Mouse (Mus musculus): ENCODE results near the gene Lcn2. TPM values are rescaled to one million over a fixed set of nuclear protein-coding genes. Genes with fewer than 3 reads are reported as not detected.
A peak's percentile ranks its signal among the peaks of the same experiment; 100 is the strongest.

Gene Lcn2
- polyA plus RNA-seq, 1 experiment from 2014 or later = 1.8 TPM

DNA sequence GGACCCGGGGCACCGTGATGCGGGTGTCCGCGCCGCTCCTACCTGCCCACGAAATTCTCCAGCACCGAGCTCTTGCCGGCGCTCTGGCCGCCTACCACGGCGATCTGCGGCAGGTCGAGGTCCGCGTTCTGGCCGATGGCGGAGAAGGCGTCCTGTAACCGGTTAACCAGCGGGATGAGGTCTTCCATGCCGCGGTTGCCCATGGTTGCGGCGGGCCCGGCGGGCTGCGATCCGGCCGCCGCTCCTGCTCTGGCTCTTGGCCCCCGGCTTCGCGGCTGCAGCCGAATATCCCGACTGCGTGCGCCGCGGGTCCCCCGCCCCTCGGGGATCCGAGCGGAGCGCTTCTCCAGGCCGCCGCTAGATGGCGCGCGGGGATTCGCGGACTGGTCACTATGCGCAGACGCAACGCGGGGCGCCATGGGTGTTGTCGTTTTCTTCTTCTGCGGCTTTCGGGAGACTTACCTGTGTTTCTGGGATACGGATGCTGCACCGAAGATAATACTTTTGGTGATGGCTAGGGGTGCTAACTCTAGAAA, 35.0 kb downstream of the Lcn2 start, which contains the start of gene Dnm1:
Gene Dnm1 (minus strand): TSS at position 332 of the 536 bp plus-strand sequence.
- peak within 1 kb of the TSS; percentile 96 for H3K4me2 ChIP-seq (ENCODE audit: low read depth, low read length)
- H3K27ac ChIP-seq (ENCODE audit: low read length) = no peak within 1 kb of the TSS
- H3K4me1 ChIP-seq (replicated peaks; ENCODE audit: control insufficient read depth, insufficient read depth, low read length) = peaks cover 11% of the 10 kb centered on the region
- H3K36me3 ChIP-seq (ENCODE audit: control insufficient read depth, insufficient read depth, low read length) = no peaks in the 10 kb centered on the region
- no peaks in the 10 kb centered on the region for H3K27me3 ChIP-seq (ENCODE audit: control insufficient read depth, insufficient read depth, low read depth, low read length)
- peak; percentile 84 for ATAC-seq (ENCODE audit: low read depth)
- no peaks in the 10 kb centered on the region for H3K9me3 ChIP-seq (ENCODE audit: control insufficient read depth, low read length)
- peak within 1 kb of the TSS; percentile 75 for H3K9ac ChIP-seq (ENCODE audit: low read length)
- peak within 1 kb of the TSS; percentile 66 for H3K4me3 ChIP-seq (ENCODE audit: low read length)
- WGBS = under 1% methylated on average over 59 of the region's 63 CpGs

GRCm38 (mm10) chr2:32352151-32353006, 35.7 kb downstream of the Lcn2 start, which contains the start of gene Ciz1:
TSS of gene Ciz1 (plus strand) at chr2:32352327.
- ATAC-seq (ENCODE audit: low read depth) = peak; percentile 37
- H3K27ac ChIP-seq (ENCODE audit: low read length) = no peak within 1 kb of the TSS

GRCm38 (mm10) chr2:32351471-32351961, 36.5 kb downstream of the Lcn2 start:
- peaks cover 11% of the 10 kb centered on the region for H3K4me1 ChIP-seq (replicated peaks; ENCODE audit: control insufficient read depth, insufficient read depth, low read length)
- H3K4me3 ChIP-seq (ENCODE audit: low read length) = no peak overlapping the region
- no peak overlapping the region for H3K9ac ChIP-seq (ENCODE audit: low read length)

More at GRCm38 (mm10) chr2:32352151-32353006, 35.7 kb downstream of the Lcn2 start, which contains the start of gene Ciz1:
- Histone ChIP-seq H3K4me1 (replicated peaks; ENCODE audit: control insufficient read depth, insufficient read depth, low read length) (peaks cover 11% of the 10 kb centered on the region), H3K27me3 (ENCODE audit: control insufficient read depth, insufficient read depth, low read depth, low read length) (no peaks in the 10 kb centered on the region), H3K4me3 (ENCODE audit: low read length) (peak within 1 kb of the TSS; percentile 66), H3K36me3 (ENCODE audit: control insufficient read depth, insufficient read depth, low read length) (no peaks in the 10 kb centered on the region), H3K4me2 (ENCODE audit: low read depth, low read length) (peak within 1 kb of the TSS; percentile 96), H3K9me3 (ENCODE audit: control insufficient read depth, low read length) (no peaks in the 10 kb centered on the region), H3K9ac (ENCODE audit: low read length) (peak within 1 kb of the TSS; percentile 75)
- WGBS = under 1% methylated on average over 41 of the region's 52 CpGs

DNA sequence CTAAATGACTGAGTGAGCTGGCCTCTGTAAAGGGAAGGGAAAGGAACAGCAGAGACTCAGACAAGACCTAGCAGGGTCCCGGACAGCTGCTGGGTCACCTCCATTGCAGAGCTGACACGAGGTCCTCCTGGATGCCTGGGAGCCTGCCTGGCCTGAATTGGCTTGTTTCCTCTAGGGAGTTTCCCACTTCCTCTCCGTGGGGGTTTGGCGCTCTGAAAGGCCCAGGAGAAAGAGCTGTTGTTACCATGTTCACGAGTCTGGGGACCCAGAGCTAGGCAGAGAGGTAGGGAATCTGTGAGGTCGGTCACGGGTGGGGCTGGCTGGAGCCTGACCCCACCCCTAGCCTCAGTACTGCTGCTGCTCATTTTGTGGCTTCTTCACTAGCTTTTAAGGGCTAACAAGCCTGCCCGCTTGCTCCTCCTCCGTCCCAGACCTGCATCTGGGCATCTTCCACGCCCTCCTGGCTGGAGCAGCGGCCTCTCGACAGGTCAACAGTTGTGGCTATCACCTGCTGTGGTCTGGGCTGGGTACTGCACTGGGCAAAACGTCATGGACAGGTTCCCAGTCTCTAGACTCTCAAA, 37.5 kb downstream of the Lcn2 start:
- 50% methylated on average over 13 of the region's 13 CpGs for WGBS
- no peak overlapping the region for H3K4me3 ChIP-seq (ENCODE audit: low read length)
- H3K27me3 ChIP-seq (ENCODE audit: control insufficient read depth, insufficient read depth, low read depth, low read length) = no peaks in the 10 kb centered on the region
- H3K9me3 ChIP-seq (ENCODE audit: control insufficient read depth, low read length) = no peaks in the 10 kb centered on the region
- H3K4me1 ChIP-seq (replicated peaks; ENCODE audit: control insufficient read depth, insufficient read depth, low read length) = peaks cover 11% of the 10 kb centered on the region
- no peak overlapping the region for H3K9ac ChIP-seq (ENCODE audit: low read length)
- no peaks in the 10 kb centered on the region for H3K36me3 ChIP-seq (ENCODE audit: control insufficient read depth, insufficient read depth, low read length)
- H3K27ac ChIP-seq (ENCODE audit: low read length) = no peak overlapping the region
- H3K4me2 ChIP-seq (ENCODE audit: low read depth, low read length) = no peak overlapping the region
- no peak for ATAC-seq (ENCODE audit: low read depth)

More at GRCm38 (mm10) chr2:32351471-32351961, 36.5 kb downstream of the Lcn2 start:
- H3K9me3 ChIP-seq (ENCODE audit: control insufficient read depth, low read length) = no peaks in the 10 kb centered on the region
- ATAC-seq (ENCODE audit: low read depth) = no peak
- no peak overlapping the region for H3K27ac ChIP-seq (ENCODE audit: low read length)
- no peaks in the 10 kb centered on the region for H3K36me3 ChIP-seq (ENCODE audit: control insufficient read depth, insufficient read depth, low read length)
- 52% methylated on average over 9 of the region's 9 CpGs for WGBS
- H3K27me3 ChIP-seq (ENCODE audit: control insufficient read depth, insufficient read depth, low read depth, low read length) = no peaks in the 10 kb centered on the region
- H3K4me2 ChIP-seq (ENCODE audit: low read depth, low read length) = peak overlapping the region; percentile 96

- no peak overlapping the region for H3K9ac ChIP-seq (ENCODE audit: low read length)
- no peaks in the 10 kb centered on the region for H3K27me3 ChIP-seq (ENCODE audit: control insufficient read depth, insufficient read depth, low read depth, low read length)
- peaks cover 11% of the 10 kb centered on the region for H3K4me1 ChIP-seq (replicated peaks; ENCODE audit: control insufficient read depth, insufficient read depth, low read length)
- H3K4me3 ChIP-seq (ENCODE audit: low read length) = no peak overlapping the region
- ATAC-seq (ENCODE audit: low read depth) = no peak
- no peaks in the 10 kb centered on the region for H3K9me3 ChIP-seq (ENCODE audit: control insufficient read depth, low read length)
- no peaks in the 10 kb centered on the region for H3K36me3 ChIP-seq (ENCODE audit: control insufficient read depth, insufficient read depth, low read length)
- 45% methylated on average over 8 of the region's 8 CpGs for WGBS
- no peak overlapping the region for H3K4me2 ChIP-seq (ENCODE audit: low read depth, low read length)
- H3K27ac ChIP-seq (ENCODE audit: low read length) = no peak overlapping the region
These were observed 38.3 kb downstream of the Lcn2 start for GRCm38 (mm10) chr2:32349625-32350255.

DNA sequence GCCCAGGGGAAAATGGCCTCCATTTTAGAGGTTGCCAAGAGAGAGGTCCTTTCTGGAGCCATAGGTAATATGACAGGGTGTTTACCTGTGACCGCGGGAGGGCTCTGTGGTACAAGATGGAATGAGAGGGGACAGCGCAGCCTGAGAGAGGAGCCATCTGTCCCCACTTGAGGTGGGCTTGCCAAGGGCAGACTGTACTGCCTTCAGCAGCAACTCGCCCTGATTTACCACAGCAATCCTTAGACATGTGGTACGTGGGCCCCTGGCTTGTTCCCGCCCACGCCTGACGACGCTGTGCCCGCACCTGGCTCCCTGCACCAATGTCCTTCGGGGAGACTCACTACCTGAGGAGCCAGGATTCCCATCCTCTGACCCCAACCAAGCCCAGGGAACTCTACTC, 39.7 kb downstream of the Lcn2 start:
- WGBS = 76% methylated on average over 11 of the region's 11 CpGs
- Histone ChIP-seq H3K9me3 (ENCODE audit: control insufficient read depth, low read length) (no peaks in the 10 kb centered on the region), H3K27ac (ENCODE audit: low read length) (no peak overlapping the region), H3K4me1 (replicated peaks; ENCODE audit: control insufficient read depth, insufficient read depth, low read length) (peaks cover 6% of the 10 kb centered on the region), H3K4me3 (ENCODE audit: low read length) (no peak overlapping the region), H3K9ac (ENCODE audit: low read length) (no peak overlapping the region), H3K4me2 (ENCODE audit: low read depth, low read length) (no peak overlapping the region), H3K36me3 (ENCODE audit: control insufficient read depth, insufficient read depth, low read length) (no peaks in the 10 kb centered on the region), H3K27me3 (ENCODE audit: control insufficient read depth, insufficient read depth, low read depth, low read length) (no peaks in the 10 kb centered on the region)
- ATAC-seq (ENCODE audit: low read depth) = no peak

DNA sequence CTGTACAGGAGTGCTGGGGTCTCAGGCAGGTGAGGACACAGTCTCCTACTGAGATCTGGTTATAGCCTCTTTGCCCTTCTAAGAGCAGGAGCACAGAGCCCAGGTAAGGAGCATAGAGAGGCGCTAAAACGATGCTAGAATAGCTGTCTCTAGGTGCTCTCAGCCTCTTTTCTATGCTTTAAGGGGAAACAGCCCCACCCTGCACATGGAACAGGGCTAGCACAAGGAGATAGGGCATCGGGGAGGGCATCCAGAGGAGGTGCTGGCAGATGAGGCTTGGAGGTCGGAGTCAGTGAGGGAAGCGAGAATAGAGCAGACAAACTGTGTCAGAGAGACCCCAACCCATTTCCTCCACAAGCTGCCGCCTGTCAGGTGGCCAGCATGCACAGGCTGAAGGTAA, 41.0 kb downstream of the Lcn2 start:
- no peaks in the 10 kb centered on the region for H3K9me3 ChIP-seq (ENCODE audit: control insufficient read depth, low read length)
- WGBS = 67% methylated on average over 6 of the region's 6 CpGs
- no peaks in the 10 kb centered on the region for H3K36me3 ChIP-seq (ENCODE audit: control insufficient read depth, insufficient read depth, low read length)
- H3K4me2 ChIP-seq (ENCODE audit: low read depth, low read length) = no peak overlapping the region
- no peak overlapping the region for H3K9ac ChIP-seq (ENCODE audit: low read length)
- no peak for ATAC-seq (ENCODE audit: low read depth)
- H3K4me3 ChIP-seq (ENCODE audit: low read length) = no peak overlapping the region
- peaks cover 3% of the 10 kb centered on the region; the same call in 1 of the 2 replicates for H3K4me1 ChIP-seq (replicated peaks; ENCODE audit: control insufficient read depth, insufficient read depth, low read length)
- no peak overlapping the region for H3K27ac ChIP-seq (ENCODE audit: low read length)
- no peaks in the 10 kb centered on the region for H3K27me3 ChIP-seq (ENCODE audit: control insufficient read depth, insufficient read depth, low read depth, low read length)

DNA sequence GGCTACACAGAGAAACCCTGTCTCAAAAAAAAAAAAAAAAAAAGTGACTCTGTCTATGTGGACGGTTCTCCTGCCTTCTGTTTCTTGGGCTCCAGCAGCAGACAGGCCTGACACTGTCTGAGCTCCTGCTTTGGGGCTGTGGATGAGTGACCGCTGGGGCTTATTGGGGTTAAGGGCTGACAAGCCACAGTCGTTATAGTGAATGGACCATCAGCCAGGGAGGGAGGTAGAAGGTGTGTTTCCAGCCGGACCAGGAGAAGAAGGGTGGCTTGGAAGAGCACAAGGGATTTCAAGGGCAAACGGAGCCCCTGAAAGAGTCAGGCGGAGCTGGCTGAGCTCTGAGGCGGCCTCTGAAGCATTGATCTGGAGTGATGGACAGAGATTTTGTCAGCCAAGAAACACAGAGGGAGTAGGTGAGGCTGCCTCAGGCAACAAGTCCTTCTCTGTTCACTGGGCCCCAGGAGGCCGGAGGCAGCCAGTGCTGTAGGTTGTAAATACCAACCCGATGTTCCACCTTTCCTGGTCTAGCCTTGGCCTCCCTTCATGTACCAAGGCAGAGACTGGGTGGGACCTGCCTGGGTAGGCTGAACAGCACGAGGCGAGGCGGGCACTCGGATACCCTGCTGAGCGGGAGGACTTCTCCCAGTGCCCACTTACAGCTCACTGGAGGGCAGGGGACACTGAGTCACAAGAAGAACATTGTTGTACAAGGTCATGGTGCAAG, 43.3 kb downstream of the Lcn2 start:
- 75% methylated on average over 14 of the region's 14 CpGs for WGBS
- no peaks in the 10 kb centered on the region for H3K27me3 ChIP-seq (ENCODE audit: control insufficient read depth, insufficient read depth, low read depth, low read length)
- H3K36me3 ChIP-seq (ENCODE audit: control insufficient read depth, insufficient read depth, low read length) = no peaks in the 10 kb centered on the region

More for the DNA sequence above, 43.3 kb downstream of the Lcn2 start:
- Histone ChIP-seq H3K9me3 (ENCODE audit: control insufficient read depth, low read length) (no peaks in the 10 kb centered on the region), H3K4me2 (ENCODE audit: low read depth, low read length) (no peak overlapping the region), H3K27ac (ENCODE audit: low read length) (no peak overlapping the region), H3K4me3 (ENCODE audit: low read length) (no peak overlapping the region), H3K9ac (ENCODE audit: low read length) (no peak overlapping the region), H3K4me1 (replicated peaks; ENCODE audit: control insufficient read depth, insufficient read depth, low read length) (no peaks in the 10 kb centered on the region)
- ATAC-seq (ENCODE audit: low read depth) = no peak
